ENCODE assay signal across 18 mouse cellular contexts in genomic region chr2:78412985-78413384, GRCm38 (mm10).
"Had no signal": no experiment of that assay in that cellular context is flagged by ENCODE, and none has a peak within 500 bp of the region (broad histone marks: within the 10 kb centered on the region; RNA-seq: fewer than 3 reads in every experiment).

No protein-coding gene starts in this region.

- H3K27ac ChIP-seq: liver, embryonic 13.5 days; liver, embryonic 15.5 days; macrophage; midbrain, embryonic 13.5 days; midbrain, embryonic 15.5 days; neural tube, embryonic 12.5 days; stomach, embryonic 15.5 days; stomach, postnatal 0 days had no signal

- H3K9ac ChIP-seq: liver, embryonic 13.5 days; liver, embryonic 15.5 days; liver, postnatal 0 days; midbrain, embryonic 13.5 days; midbrain, embryonic 15.5 days; neural tube, embryonic 12.5 days; stomach, embryonic 15.5 days had no signal

- H3K27me3 ChIP-seq: liver, embryonic 13.5 days; liver, embryonic 15.5 days; megakaryocyte, embryonic 14.5 days; midbrain, embryonic 13.5 days; midbrain, embryonic 15.5 days; neural tube, embryonic 12.5 days; stomach, embryonic 15.5 days had no signal

- H3K4me3 ChIP-seq: liver, embryonic 13.5 days; liver, embryonic 15.5 days; megakaryocyte, embryonic 14.5 days; midbrain, embryonic 13.5 days; midbrain, embryonic 15.5 days; neural tube, embryonic 12.5 days; stomach, embryonic 15.5 days had no signal

- H3K4me2 ChIP-seq: liver, embryonic 11.5 days; liver, embryonic 13.5 days; liver, embryonic 15.5 days; midbrain, embryonic 11.5 days; midbrain, embryonic 13.5 days; midbrain, embryonic 15.5 days; neural tube, embryonic 12.5 days; stomach, embryonic 15.5 days had no signal

- H3K36me3 ChIP-seq: liver, embryonic 13.5 days; liver, embryonic 15.5 days; midbrain, embryonic 13.5 days; midbrain, embryonic 15.5 days; neural tube, embryonic 12.5 days; stomach, embryonic 15.5 days had no signal

- ATAC-seq: liver, postnatal 0 days; lung, postnatal 0 days; midbrain, embryonic 13.5 days; midbrain, embryonic 15.5 days had no signal

- DNase-seq: liver, embryonic 13.5 days; liver, postnatal 0 days; retina, postnatal 1 day; right cerebral cortex, adult 18-20 months; thymus, adult 2 months; thymus, postnatal 25 days; thymus, postnatal 4 days had no signal

- H3K4me1 ChIP-seq: liver, embryonic 13.5 days; liver, embryonic 15.5 days; megakaryocyte, embryonic 14.5 days; midbrain, embryonic 13.5 days; midbrain, embryonic 15.5 days; neural tube, embryonic 12.5 days; stomach, embryonic 15.5 days had no signal

- H3K9me3 ChIP-seq: liver, embryonic 13.5 days; liver, embryonic 15.5 days; megakaryocyte, embryonic 14.5 days; midbrain, embryonic 13.5 days; midbrain, embryonic 15.5 days; neural tube, embryonic 12.5 days; stomach, embryonic 15.5 days had no signal
